Mouse (Mus musculus): ENCODE results near the gene Rer1.

Gene Rer1

GRCm38 (mm10) chr4:155075813-155076212 lies 10.4 kb downstream of the Rer1 start:
- DNase-seq (ENCODE audit: low read depth, low spot score), result no peak

- peak; percentile 69 for DNase-seq (ENCODE audit: low read depth, low spot score)
These were observed 11.0 kb downstream of the Rer1 start for GRCm38 (mm10) chr4:155075137-155075536.

DNA sequence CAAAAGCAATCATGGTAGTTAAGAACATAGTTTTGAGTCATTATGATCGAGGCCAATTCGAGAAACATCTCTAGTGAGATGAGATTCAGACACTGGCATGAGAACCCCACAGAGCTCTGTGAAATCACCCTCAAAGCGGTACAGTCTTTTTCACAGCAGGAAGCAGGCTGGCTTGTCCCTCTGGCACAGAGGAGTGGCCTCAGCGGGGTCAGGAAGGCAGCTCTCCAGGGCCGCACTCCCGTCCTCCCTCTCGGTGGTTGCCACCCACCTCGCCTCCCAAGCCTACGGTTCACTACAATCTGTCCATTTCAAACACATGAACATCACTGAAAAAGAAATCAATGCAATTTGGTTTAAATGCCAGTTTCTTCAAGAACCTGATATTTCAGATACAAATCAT lies 11.8 kb downstream of the Rer1 start:
- no peak for DNase-seq (ENCODE audit: low read depth, low spot score)

GRCm38 (mm10) chr4:155070921-155071320 lies 15.3 kb downstream of the Rer1 start:
- DNase-seq (ENCODE audit: low read depth, low spot score), result no peak

DNA sequence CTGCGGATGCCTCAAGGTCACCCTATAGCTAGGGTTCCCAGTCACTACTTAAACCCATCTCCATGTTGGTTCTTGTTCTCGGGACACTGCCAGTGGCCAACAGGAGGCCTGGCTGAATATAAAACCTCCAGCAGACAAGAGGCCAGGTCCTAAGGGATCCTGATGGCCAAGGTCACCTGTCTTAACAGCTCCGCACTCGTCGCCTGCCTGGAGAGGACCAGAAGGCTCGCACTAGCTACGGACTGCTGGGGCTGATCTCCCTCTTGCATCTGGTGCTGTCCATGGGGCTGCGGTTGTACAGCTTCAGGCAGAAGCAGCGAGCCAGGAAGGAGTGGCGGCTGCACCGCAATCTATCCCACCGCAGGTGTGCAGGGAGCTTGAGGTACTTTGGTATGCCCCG lies 16.0 kb downstream of the Rer1 start:
- no peak for DNase-seq (ENCODE audit: low read depth, low spot score)

- DNase-seq (ENCODE audit: low read depth, low spot score), result peak; percentile 38
These were observed 17.0 kb downstream of the Rer1 start for GRCm38 (mm10) chr4:155069191-155069590.

DNA sequence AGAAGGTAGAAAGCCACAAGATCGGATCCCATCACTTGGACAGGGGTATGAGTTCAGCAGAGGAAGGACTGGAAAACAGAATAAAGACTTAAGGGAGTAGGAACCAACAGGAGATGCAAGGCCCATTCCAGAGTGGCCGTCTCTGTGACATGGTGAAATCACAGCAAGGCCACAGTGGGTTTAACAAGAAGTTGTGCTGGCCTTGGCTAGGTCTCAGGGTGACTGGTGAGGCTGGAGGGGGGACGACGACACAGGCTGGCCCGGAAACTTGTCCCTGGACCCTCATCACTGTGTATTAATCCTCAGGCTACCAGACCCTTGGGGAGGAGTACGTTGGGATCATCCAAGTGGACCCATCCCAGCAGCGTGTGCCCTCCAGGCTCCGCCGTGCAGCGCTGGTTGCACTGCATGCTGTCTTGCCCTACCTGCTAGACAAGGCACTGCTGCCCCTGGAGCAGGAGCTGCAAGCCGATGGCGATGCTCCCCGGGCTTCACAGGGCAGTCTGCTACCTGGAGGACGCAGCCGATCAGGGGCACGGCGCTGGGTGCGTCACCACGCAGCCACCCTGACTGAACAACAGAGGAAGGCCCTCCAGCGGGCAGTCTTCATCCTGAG lies 17.7 kb downstream of the Rer1 start:
- DNase-seq (ENCODE audit: low read depth, low spot score), result no peak

DNA sequence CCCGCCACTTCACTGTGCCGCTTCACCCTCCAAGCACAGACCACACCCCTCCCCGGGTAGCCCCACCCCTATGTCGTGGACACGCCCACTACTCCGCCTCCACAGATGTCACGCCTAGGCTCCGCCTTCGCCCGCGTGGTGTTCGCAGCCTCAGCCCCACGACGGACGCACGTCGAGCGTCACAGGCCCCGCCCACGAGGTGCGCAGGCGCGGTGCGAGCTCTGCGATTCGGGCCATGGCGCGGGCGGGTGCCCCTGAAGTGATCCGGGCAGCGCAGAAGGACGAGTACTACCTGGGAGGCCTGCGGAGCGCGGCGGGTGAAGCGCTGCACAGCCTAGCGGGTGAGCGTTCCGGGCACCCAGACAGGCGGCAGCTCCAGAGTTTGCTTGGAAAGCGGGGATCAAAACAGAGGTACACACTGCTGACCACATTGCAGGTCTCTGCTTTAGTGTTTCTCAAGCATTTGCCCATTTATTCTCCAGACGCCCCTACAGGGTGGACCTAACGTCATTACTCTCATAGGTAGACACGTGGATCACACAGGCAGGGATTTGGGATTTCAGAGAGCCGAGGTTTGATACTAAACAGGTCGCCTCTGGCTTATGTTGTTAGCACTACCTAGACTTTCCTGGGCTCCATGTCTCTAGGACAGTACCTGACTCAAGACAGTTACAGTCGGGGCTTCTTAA lies 19.2 kb downstream of the Rer1 start, which contains the start of gene Pex10:
Gene Pex10, plus strand, starts transcription at position 183 of the 689 bp plus-strand sequence.
- DNase-seq (ENCODE audit: low read depth, low spot score), result peak; percentile 98

DNA sequence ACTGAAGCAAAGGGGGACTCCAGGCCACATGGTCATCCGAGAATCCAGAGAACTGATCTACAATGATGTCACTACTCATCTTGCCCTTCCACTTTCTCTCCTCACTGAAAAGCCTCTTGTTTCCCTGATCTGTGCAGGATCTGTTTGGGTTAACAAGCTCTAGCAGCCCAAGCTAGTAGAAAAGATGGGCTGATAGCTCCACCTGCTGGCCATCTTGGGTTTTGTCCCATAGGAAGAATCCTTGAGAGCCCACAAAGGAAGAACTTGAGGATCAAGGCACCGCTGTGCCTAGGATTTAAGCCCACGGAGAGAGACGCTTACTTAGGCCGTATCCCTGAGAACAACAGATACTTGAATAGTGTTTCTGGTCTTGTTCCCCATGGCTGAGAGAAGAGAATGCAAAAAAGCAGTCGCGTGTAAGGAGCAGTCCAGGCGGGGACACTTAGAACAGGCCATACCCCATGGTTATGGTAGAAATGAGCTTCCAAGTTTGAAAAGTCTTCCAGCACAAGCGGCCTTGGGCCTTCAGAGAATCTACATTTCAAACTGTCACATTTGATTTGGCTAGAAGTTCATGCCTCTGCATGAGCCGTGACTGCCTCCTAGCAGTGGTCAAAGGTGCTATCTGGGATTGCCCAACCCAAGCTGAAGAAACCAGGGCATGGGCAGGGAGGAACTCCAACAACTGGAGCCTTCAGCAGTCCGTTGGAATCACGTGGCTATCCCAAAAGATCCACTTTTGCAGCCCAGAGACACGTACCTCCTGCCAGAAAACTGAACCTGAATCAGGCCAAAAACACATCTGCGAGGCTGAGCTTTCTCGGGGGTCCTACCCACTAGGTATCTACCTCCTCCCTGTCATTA lies 20.0 kb downstream of the Rer1 start:
- peak; percentile 95 for DNase-seq (ENCODE audit: low read depth, low spot score)

DNA sequence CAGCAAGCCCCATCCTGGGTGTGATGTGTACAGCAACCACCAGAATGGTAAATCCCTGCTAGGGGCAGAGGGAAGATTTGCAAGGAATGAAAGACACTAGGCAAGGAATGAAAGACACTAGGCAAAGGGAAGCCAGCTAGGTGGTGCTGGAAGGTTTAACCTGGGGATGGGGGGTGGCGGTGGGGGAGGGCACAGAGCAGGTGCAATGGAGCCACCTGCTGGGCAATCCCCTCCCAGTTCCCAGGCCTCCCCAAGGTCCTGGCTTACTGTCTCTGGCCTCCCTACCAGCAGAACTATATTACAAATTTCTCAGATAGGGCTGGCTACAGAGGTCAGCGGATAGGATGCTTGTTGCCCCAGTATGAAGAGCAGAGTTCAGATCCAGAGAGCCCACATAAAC lies 21.7 kb downstream of the Rer1 start:
- DNase-seq (ENCODE audit: low read depth, low spot score), result no peak

- DNase-seq (ENCODE audit: low read depth, low spot score), result no peak
These were observed 22.3 kb downstream of the Rer1 start for GRCm38 (mm10) chr4:155063895-155064294.

DNA sequence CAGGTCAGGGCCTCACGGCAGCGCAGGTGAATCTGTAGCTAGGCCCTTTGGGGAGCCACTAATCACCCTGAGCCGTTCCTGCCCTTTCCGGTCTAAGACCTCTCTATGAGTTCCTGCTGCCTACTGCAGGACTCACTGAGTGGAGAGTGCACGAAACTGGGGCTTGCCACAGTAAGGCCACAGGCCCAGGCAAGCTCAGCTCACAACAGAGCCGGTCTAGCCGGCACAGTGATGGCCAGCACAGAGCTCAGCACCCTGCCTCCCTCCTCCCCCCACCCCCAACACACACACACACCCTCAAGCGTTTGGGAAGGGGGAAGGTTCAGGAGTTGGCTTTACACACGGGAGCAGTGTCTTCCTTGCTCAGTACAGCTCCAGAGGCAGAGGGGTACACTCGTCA lies 27.9 kb downstream of the Rer1 start:
- no peak for DNase-seq (ENCODE audit: low read depth, low spot score)

DNA sequence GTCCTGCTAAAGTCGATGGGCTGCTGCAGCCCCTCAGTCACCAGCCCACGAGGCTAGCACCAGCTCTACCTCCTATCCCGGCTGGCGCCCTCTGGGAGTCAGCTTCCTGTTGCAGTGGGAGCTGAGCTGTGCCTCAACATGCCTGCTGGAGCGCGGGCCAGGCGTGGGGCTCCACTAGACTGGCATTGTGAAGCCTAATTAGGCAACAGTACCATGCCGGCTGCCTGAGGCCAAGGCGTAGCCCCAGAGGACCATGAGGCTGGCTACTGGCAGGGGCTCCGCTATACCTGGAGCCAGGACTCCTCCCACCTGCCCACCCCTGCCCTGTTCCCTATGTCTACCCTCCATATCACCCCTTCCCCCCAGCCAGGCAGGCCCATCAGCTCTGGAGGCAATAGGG lies 29.5 kb downstream of the Rer1 start, which contains the start of gene Plch2:
Gene Plch2, minus strand, starts transcription at position 61 of the 400 bp plus-strand sequence.
- DNase-seq (ENCODE audit: low read depth, low spot score), result no peak

- no peak for DNase-seq (ENCODE audit: low read depth, low spot score)
These were observed 36.1 kb downstream of the Rer1 start for GRCm38 (mm10) chr4:155050116-155050515.

- DNase-seq (ENCODE audit: low read depth, low spot score), result no peak
These were observed 39.5 kb downstream of the Rer1 start for GRCm38 (mm10) chr4:155046636-155047035.

- DNase-seq (ENCODE audit: low read depth, low spot score), result peak; percentile 22
These were observed 42.9 kb downstream of the Rer1 start for GRCm38 (mm10) chr4:155043289-155043625.

DNA sequence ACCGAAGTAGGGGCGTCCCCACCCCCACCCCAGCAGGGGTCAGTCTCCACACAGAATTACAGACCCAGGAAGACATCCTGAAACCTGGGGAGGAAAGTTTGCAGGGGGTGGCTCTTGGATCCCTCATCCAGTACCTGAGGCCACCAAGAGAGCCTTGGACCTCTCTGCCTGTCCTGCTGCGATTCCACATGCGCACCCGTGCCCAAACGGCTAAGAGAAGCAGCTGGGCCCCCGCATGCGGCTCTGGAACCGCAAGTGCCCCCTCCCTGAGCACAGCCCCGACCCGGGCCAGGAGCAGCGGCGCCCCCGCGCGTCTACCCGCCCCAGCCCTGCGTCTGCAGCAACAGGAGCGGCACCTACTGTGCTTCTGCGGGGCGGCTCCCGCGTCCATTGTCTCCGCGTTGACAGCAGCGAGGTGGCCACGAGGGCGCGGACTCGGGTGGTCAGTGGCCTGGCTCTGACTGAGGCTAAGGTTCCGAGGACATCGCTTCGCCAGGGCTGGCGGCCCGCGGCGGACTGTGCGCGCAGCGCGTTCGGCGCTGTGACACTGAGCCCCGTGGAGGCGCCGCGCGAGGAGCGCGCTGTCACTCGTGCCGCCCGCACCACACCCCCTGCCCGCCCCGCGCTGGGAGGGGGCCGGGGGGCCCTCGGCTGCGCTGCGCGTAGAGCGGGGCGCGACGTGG lies 43.4 kb downstream of the Rer1 start:
- no peak for DNase-seq (ENCODE audit: low read depth, low spot score)

- DNase-seq (ENCODE audit: low read depth, low spot score), result no peak
These were observed 45.5 kb downstream of the Rer1 start for GRCm38 (mm10) chr4:155040696-155041095.

GRCm38 (mm10) chr4:155040197-155040596 lies 46.0 kb downstream of the Rer1 start:
- DNase-seq (ENCODE audit: low read depth, low spot score), result no peak

DNA sequence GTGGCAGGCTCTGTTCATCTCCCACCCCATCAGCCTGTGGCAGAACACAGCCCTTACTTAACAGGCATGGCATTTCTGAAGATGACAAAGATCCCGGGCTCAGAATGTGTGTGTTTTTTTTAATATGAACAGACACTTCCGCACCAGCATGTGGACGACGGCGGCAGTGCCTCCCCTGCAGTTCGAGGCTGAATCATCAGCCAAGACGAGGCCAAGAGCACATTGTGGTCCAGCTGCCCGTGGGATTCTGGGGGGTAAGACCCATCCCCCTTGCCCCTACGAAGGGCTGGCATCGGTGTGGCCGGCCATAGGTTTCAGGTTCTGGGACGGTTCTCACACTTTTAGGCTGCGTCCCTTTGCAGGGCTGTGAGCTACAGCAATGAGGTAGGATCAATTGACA lies 51.4 kb downstream of the Rer1 start:
- DNase-seq (ENCODE audit: low read depth, low spot score), result no peak

DNA sequence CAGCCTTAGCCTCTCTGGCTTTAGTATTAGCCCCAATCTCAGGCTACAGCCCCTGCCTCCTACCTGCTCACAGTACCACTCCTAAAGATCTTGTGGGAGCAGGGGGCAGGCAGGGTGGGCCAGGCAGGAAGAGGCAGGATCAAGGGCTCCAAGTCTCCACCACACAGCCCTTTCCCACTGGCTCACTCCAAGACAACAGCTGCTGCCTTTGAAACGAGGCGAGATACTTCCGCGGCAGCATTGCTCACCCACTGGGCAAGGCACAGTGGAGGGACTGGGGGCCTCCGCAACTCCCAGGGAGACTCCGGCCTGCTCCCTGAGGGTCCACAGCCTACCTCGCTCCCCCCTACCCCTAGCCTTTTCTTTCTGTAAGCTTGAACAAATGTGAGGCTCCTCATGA lies 52.0 kb downstream of the Rer1 start:
- no peak for DNase-seq (ENCODE audit: low read depth, low spot score)

DNA sequence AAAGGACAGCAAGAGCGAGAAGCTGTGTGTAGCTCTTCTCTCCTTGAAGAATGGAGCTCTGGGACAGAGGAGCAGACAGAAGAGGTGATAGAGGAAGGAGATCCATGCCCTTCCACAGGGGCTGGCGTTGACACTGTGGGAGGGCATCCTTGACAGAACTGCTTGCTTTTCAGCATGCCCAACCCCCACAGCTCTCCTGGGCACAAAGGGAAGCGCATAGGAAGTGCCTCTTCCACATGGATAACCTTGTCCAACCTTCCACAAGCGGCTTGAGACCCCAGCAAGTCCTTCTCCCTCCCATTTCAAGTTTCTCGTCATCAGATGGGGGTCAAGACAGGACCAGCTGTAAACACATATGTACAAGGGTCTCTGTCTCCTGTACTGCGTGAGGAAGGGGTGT lies 53.1 kb downstream of the Rer1 start:
- no peak for DNase-seq (ENCODE audit: low read depth, low spot score)
